Mouse (Mus musculus) bone marrow, adult 2 months (tissue): ENCODE data around the gene Nxpe5. TPM values are rescaled to one million over a fixed set of nuclear protein-coding genes. Genes with fewer than 3 reads are reported as not detected.
"Not testable (repeated sequence)": the region's sequence is repeated elsewhere in the genome, so short reads cannot be mapped to it uniquely, and the experiment has no call there.

ENCODE experiments used
- H3K27ac ChIP-seq: fragments of 200-500 bp; 2 replicates; pipeline ENCODE4 v1.5.1; 2012; ENCODE audit warnings: low read depth, mild to moderate bottlenecking, control low read depth, inconsistent platforms, low read length; ENCODE audit not compliant: control insufficient read depth, poor library complexity, insufficient read depth
- H3K4me1 ChIP-seq: fragments of 200-500 bp; 2 replicates; pipeline ENCODE4 v1.6.1; 2011; ENCODE audit warnings: low read length; ENCODE audit not compliant: control insufficient read depth, insufficient read depth
- H3K4me3 ChIP-seq: fragments of 200-500 bp; replicated peaks from 2 replicates; pipeline ENCODE3; 2011; ENCODE audit warnings: mild to moderate bottlenecking, low read depth, low read length, control low read depth; ENCODE audit not compliant: control insufficient read depth
- CTCF ChIP-seq: fragments of 200-500 bp; IDR thresholded peaks from 2 replicates; pipeline ENCODE4 v1.5.1; 2011; ENCODE audit warnings: low read length, control low read depth; ENCODE audit not compliant: control insufficient read depth, insufficient read depth
- POLR2A ChIP-seq: fragments of 200-500 bp; IDR thresholded peaks from 2 replicates; pipeline ENCODE4 v1.6.1; 2011; ENCODE audit warnings: low read depth, mild to moderate bottlenecking, control low read depth, low read length, borderline replicate concordance; ENCODE audit not compliant: control insufficient read depth
- WGBS: fragments of 180-500 bp; shearing (Covaris S2); methylation state at CpG from one replicate; pipeline ENCODE4 v1.1.7; 2018; 5-methylcytosine and 5-hydroxymethylcytosine counted together
- polyA plus RNA-seq: library from polyadenylated mRNA; stranded (reverse); fragments of >200 nt; gene quantifications from 2 replicates; pipeline ENCODE4 v1.2.4, GENCODE M21; 2011; ENCODE audit warnings: low replicate concordance; ENCODE audit not compliant: missing spikeins, insufficient read depth, insufficient read length

The Nxpe5 gene
- polyA plus RNA-seq, 1 experiment = not detected

DNA sequence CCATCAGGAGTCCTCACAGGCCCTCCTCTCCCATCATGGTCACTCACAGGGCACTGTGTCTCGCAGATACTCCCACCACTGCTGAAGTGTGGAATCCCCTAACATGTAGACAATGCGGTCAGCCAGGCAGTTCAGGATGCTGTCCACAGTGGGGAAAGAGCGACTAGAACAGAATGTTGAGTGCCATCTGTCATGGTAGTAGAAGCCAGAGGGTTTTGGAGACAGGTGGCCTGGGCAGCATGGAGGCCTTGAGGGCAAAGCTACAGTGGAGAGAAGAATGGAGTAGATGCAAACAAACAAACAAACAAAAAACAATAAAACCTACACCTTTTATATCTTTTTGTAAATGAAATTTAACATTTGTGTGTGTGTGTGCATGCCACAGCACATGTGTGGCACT lies 23.6 kb upstream of the Nxpe5 start:
- Histone ChIP-seq H3K4me1 (no peaks in the 10 kb centered on the region), H3K4me3 (no peak overlapping the region), H3K27ac (no peak overlapping the region)
- TF ChIP-seq CTCF = no peak
- no peak for TF ChIP-seq POLR2A
- WGBS = 87% methylated on average over 3 of the region's 3 CpGs

DNA sequence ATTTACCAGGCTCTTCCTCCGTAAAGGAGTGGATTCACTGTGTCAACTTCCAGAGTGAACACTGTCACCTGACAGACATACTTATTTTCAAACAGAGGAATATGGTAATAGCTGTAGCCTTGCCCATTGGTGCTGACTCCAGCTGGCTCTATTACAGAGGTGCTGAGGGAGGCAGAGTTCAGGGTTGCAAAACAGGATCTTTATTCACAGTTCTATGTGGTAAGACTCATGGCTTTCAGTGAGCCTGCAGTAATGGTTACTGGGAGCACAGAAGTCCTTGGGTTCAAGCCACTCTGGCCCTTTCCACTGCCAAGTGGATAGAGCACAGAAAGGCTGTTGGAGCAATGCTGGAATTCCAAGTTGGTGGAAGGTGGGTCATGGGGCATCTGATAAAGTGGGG lies 18.4 kb upstream of the Nxpe5 start:
- Histone ChIP-seq H3K4me3 (no peak overlapping the region), H3K27ac (no peak overlapping the region), H3K4me1 (no peaks in the 10 kb centered on the region; the same call in 1 of the 2 replicates)
- TF ChIP-seq CTCF (no peak), POLR2A (no peak)
- 68% methylated on average over 1 of the region's 1 CpGs for WGBS

DNA sequence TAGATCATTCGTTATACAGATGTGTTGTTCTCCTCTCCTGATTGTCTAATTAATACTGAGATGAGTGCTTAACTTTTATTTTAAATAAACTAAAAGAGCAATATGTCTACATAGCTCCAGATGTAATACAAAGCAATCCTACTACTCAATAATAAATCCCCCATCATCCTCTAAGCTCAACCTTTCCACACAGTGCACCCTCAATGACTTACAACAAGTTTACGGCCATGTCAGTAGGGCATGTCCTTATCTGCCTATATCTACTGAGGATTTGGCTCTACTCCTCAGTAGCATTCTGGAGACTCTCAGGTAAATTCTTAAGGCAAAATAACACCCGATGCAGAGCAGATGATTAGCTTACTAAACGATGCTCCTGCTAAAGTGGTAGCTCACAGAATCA lies 17.8 kb upstream of the Nxpe5 start:
- H3K4me3 ChIP-seq = no peak overlapping the region
- 72% methylated on average over 4 of the region's 4 CpGs for WGBS
- H3K27ac ChIP-seq = no peak overlapping the region
- H3K4me1 ChIP-seq = no peaks in the 10 kb centered on the region; the same call in 1 of the 2 replicates
- TF ChIP-seq CTCF (no peak), POLR2A (no peak)

DNA sequence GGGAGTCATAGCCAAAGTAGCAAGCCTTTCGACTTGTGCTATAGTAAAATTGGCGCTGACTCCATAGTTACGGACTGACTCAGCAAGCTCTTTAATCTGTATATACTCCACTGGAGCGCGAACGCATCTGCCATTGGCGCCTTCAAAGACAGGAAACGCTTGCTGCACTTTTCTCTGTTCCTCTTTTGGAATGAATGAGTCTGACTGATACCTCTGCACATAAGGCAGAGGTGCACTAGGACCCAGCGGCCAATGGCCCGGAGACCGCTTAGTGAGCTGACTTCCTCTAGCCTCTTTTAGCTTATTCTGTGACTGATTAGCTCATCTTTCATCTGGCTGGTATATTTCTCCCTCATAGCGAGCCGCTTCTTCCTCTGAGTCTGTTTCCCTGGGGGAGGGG lies 9.1 kb upstream of the Nxpe5 start:
- H3K27ac ChIP-seq, H3K4me1 ChIP-seq, H3K4me3 ChIP-seq: not testable (repeated sequence)
- 91% methylated on average over 13 of the region's 13 CpGs for WGBS

DNA sequence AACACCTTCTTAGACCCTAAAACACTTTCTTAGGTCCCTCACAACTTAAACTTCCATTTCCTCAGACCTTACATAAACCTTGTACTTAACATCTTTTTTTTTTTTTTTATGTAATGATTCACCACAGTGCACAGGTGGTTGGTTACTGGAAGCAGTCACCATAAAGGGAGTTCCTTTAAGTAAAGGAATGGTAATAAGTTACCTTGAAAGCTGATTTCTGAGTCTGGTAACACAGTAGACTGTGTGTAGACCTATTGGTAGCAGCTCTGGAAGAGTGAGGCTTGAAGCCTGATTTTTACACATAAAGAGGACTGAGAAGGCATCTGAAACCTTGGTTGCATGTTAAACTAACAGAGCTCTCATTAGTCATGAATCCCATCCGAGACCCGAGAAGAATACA lies 5.8 kb upstream of the Nxpe5 start:
- Histone ChIP-seq H3K27ac (no peak overlapping the region), H3K4me3 (no peak overlapping the region), H3K4me1 (no peaks in the 10 kb centered on the region; the same call in 1 of the 2 replicates)
- WGBS = 59% methylated on average over 2 of the region's 2 CpGs
- TF ChIP-seq CTCF (no peak), POLR2A (no peak)

DNA sequence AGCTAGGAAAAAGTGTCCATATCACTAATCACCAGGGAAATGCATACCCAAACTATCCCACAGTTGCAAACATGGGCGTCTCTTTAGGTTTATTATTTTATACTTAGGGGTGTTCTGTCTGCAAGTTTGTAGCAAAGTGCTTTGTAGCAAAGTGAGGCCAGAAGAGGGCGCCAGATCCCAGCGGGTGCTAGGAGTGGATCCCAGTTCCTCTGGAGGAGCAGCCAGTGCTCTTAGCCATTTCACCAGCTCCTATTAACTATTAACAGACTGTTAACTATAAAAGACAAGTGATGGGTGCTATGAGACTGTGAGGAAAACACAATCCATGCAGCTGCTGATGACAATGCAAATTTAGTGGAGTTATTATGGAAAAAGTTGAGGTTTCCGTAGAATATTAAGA lies 3.6 kb upstream of the Nxpe5 start:
- WGBS = 13% methylated on average over 4 of the region's 4 CpGs
- Histone ChIP-seq H3K4me1 (peaks cover 1% of the 10 kb centered on the region; the same call in 1 of the 2 replicates), H3K4me3 (no peak overlapping the region), H3K27ac (no peak overlapping the region)
- peak; percentile 94 for TF ChIP-seq CTCF
- no peak for TF ChIP-seq POLR2A

DNA sequence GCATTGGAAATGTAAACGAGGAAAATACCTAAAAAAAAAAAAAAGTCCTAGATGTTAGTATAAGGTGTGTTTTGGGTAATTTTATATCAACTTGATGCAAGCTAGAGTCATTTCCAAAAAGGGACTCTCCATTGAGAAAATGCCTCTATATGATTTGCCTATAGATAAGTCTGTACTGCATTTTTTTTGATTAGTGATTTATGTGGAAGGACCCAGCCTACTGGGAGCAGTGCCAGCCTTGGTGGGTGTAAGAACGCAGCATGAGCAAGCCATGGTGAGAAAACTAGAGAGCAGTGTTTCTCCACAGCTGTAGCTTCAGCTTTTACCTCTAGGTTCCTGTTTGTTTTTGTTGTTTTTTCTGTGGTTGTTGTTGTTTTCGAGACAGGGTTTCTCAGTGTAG lies 2.4 kb upstream of the Nxpe5 start:
- no peak overlapping the region for H3K27ac ChIP-seq
- WGBS = 11% methylated on average over 3 of the region's 3 CpGs
- peaks cover 1% of the 10 kb centered on the region; the same call in 1 of the 2 replicates for H3K4me1 ChIP-seq
- no peak overlapping the region for H3K4me3 ChIP-seq
- TF ChIP-seq POLR2A (no peak), CTCF (no peak)

DNA sequence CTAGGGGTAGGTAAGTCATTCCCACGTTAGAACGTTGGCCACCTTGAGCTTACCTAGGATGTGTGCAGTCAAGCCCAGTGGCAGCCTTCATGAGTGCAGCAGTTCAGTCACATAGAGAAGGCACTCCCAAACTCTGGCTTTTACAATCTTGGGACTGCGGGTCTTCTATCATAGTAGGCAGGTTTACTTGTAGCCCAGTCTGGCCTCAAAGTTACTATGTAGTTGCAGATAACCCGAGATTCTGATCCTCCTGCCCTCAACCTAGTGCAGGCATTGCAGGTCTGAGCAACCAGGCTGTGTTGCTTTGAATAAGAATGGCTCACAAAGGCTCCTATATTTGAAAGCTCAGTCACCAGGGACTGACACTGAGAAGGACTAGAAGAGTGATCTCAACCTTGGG lies 793 bp downstream of the Nxpe5 start:
- Histone ChIP-seq H3K4me1 (peaks cover 1% of the 10 kb centered on the region; the same call in 1 of the 2 replicates), H3K4me3 (peak overlapping the region; percentile 54), H3K27ac (peak overlapping the region; percentile 55; the same call in 1 of the 2 replicates)
- WGBS = 6% methylated on average over 4 of the region's 4 CpGs
- TF ChIP-seq CTCF = no peak
- TF ChIP-seq POLR2A = no peak

DNA sequence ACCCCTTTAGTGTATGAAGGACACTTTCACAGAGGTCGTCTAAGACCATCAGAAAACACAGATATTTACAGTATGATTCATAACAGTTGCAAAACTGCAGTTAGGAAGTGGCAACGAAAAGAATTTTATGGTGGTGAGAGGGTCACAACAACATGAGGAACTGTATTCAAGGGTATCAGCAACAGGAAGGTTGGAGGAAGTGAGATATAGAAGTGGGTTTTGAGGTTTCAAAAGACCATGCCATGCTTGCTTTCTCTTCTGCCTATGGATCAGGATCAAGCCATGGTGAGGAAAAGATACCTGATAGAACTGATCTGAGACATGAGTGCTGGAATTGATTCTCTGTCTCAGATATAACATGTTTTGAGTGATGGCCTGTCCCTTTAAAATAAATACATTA lies 1.7 kb downstream of the Nxpe5 start:
- WGBS = 2% methylated on average over 2 of the region's 2 CpGs
- H3K27ac ChIP-seq = no peak overlapping the region
- TF ChIP-seq CTCF = no peak
- TF ChIP-seq POLR2A = no peak

DNA sequence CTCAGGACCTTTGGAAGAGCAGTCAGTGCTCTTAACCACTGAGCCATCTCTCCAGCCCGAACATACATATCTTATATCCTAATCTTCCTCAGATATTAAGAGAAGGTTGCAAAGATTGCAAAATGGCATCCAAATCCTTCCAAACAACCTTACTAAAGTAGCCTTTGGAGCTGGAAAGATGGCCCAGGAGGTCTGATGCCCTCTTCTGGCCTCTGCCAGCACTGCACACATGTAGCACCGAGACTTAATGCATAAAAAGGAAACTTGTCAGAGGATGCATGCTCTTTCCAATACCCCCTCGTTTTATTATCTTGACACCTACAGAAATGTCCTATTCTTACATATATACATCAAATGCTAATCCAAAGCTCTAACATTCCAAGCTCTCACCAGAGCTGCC lies 2.3 kb downstream of the Nxpe5 start:
- Histone ChIP-seq H3K27ac (no peak overlapping the region), H3K4me1 (peaks cover 1% of the 10 kb centered on the region; the same call in 1 of the 2 replicates), H3K4me3 (no peak overlapping the region)
- TF ChIP-seq POLR2A (no peak), CTCF (peak; percentile 59)
- 19% methylated on average over 3 of the region's 3 CpGs for WGBS

More for the DNA sequence above, 1.7 kb downstream of the Nxpe5 start:
- Histone ChIP-seq H3K4me3 (no peak overlapping the region), H3K4me1 (peaks cover 1% of the 10 kb centered on the region; the same call in 1 of the 2 replicates)
